Mouse (Mus musculus): ENCODE data around the gene Zbtb46.

Zbtb46 gene

GRCm38 (mm10) chr2:181465423-181465822, 6.2 kb upstream of the Zbtb46 start:
- DNase-seq (ENCODE audit: low read depth, low spot score), result no peak

GRCm38 (mm10) chr2:181463008-181463738, 3.9 kb upstream of the Zbtb46 start:
- DNase-seq (ENCODE audit: low read depth, low spot score), result no peak

- no peak for DNase-seq (ENCODE audit: low read depth, low spot score)
Measured at GRCm38 (mm10) chr2:181462604-181463003, 3.4 kb upstream of the Zbtb46 start.

GRCm38 (mm10) chr2:181461536-181462100, 2.4 kb upstream of the Zbtb46 start:
- DNase-seq (ENCODE audit: low read depth, low spot score), result no peak

- DNase-seq (ENCODE audit: low read depth, low spot score), result peak; percentile 46
Measured at GRCm38 (mm10) chr2:181459673-181460621, 721 bp upstream of the Zbtb46 start.

- peak; percentile 16 for DNase-seq (ENCODE audit: low read depth, low spot score)
Measured at GRCm38 (mm10) chr2:181458411-181459152, 644 bp downstream of the Zbtb46 start.

GRCm38 (mm10) chr2:181457831-181458230, 1.4 kb downstream of the Zbtb46 start:
- no peak for DNase-seq (ENCODE audit: low read depth, low spot score)

GRCm38 (mm10) chr2:181455899-181456298, 3.3 kb downstream of the Zbtb46 start:
- no peak for DNase-seq (ENCODE audit: low read depth, low spot score)

GRCm38 (mm10) chr2:181453274-181453673, 6.0 kb downstream of the Zbtb46 start:
- no peak for DNase-seq (ENCODE audit: low read depth, low spot score)

GRCm38 (mm10) chr2:181452181-181452580, 7.0 kb downstream of the Zbtb46 start:
- DNase-seq (ENCODE audit: low read depth, low spot score), result no peak

GRCm38 (mm10) chr2:181443016-181443415, 16.2 kb downstream of the Zbtb46 start:
- no peak for DNase-seq (ENCODE audit: low read depth, low spot score)

GRCm38 (mm10) chr2:181438176-181438575, 21.1 kb downstream of the Zbtb46 start:
- no peak for DNase-seq (ENCODE audit: low read depth, low spot score)

GRCm38 (mm10) chr2:181436246-181436645, 23.0 kb downstream of the Zbtb46 start:
- no peak for DNase-seq (ENCODE audit: low read depth, low spot score)

GRCm38 (mm10) chr2:181423834-181424233, 35.4 kb downstream of the Zbtb46 start:
- DNase-seq (ENCODE audit: low read depth, low spot score), result no peak

GRCm38 (mm10) chr2:181420903-181421638, 38.2 kb downstream of the Zbtb46 start:
- DNase-seq (ENCODE audit: low read depth, low spot score), result no peak

GRCm38 (mm10) chr2:181420426-181420825, 38.8 kb downstream of the Zbtb46 start:
- DNase-seq (ENCODE audit: low read depth, low spot score), result no peak

GRCm38 (mm10) chr2:181419359-181419758, 39.9 kb downstream of the Zbtb46 start:
- no peak for DNase-seq (ENCODE audit: low read depth, low spot score)

GRCm38 (mm10) chr2:181415945-181416344, 43.3 kb downstream of the Zbtb46 start:
- DNase-seq (ENCODE audit: low read depth, low spot score), result no peak

GRCm38 (mm10) chr2:181413141-181413540, 46.1 kb downstream of the Zbtb46 start:
- DNase-seq (ENCODE audit: low read depth, low spot score), result no peak

- DNase-seq (ENCODE audit: low read depth, low spot score), result peak; percentile 61
Measured at GRCm38 (mm10) chr2:181410760-181411473, 48.3 kb downstream of the Zbtb46 start.

Measured in forelimb bud, embryonic 11.5 days (tissue).